Comparison of ENCODE assay signal across 8 mouse cellular contexts in genomic region chr16:45408425-45409063, GRCm38 (mm10). TPM values are rescaled to one million over a fixed set of nuclear protein-coding genes. Genes with fewer than 3 reads are reported as not detected.
A peak's percentile ranks its signal among the peaks of the same experiment; 100 is the strongest.
DNase-seq lines count a peak whose midpoint lies in the region; ATAC-seq and TF ChIP-seq lines count a peak whose summit lies in the region.

TSS of gene Cd200 (minus strand) at chr16:45409053.

- peak within 1 kb of the TSS; percentile 36 for H3K9ac ChIP-seq in ES-E14 (ENCODE audit: insufficient read depth, low read depth, low read length, poor library complexity, severe bottlenecking)
- peak within 1 kb of the TSS; percentile 96 for H3K9ac ChIP-seq in neural tube, embryonic 14.5 days (replicated peaks; ENCODE audit: low read depth, low read length)

- H3K9me3 ChIP-seq in ES-E14 (ENCODE audit: control insufficient read depth, insufficient read depth, low read depth, low read length) = no peaks in the 10 kb centered on the region
- no peaks in the 10 kb centered on the region for H3K9me3 ChIP-seq in hindbrain, embryonic 10.5 days
- no peaks in the 10 kb centered on the region for H3K9me3 ChIP-seq in neural tube, embryonic 14.5 days (ENCODE audit: control insufficient read depth, low read length)

- H3K4me2 ChIP-seq in neural tube, embryonic 14.5 days (ENCODE audit: low read depth, low read length) = peak within 1 kb of the TSS; percentile 53

- H3K36me3 ChIP-seq in ES-E14 (ENCODE audit: control insufficient read depth, insufficient read depth, low read length, poor library complexity, severe bottlenecking) = no peaks in the 10 kb centered on the region
- no peaks in the 10 kb centered on the region for H3K36me3 ChIP-seq in hindbrain, embryonic 10.5 days
- no peaks in the 10 kb centered on the region for H3K36me3 ChIP-seq in neural tube, embryonic 14.5 days (ENCODE audit: control insufficient read depth, insufficient read depth, low read length)

- peak; percentile 12 for DNase-seq in ES-E14 (ENCODE audit: low read depth, low spot score)
- DNase-seq in cerebellum, adult 9-11 months = peak; percentile 63
- DNase-seq in frontal cortex, postnatal 14 days (ENCODE audit: low spot score in 2 of 2) = peak; percentile 53
- DNase-seq in hindbrain, embryonic 10.5 days (ENCODE audit: low spot score) = peak; percentile 62
- DNase-seq in layer of hippocampus, adult 8-10 months (ENCODE audit: low spot score in 2 of 2) = peak; percentile 39 to 51
- peak; percentile 64 to 70 for DNase-seq in lung, adult 18-20 months
- DNase-seq in testis, postnatal 10 days (ENCODE audit: low spot score) = peak; percentile 65

- no peaks in the 10 kb centered on the region for H3K27me3 ChIP-seq in hindbrain, embryonic 10.5 days (ENCODE audit: insufficient read depth, poor library complexity, severe bottlenecking)
- no peaks in the 10 kb centered on the region for H3K27me3 ChIP-seq in neural tube, embryonic 14.5 days (ENCODE audit: control insufficient read depth, insufficient read depth, low read length)

- no peak within 1 kb of the TSS for H3K27ac ChIP-seq in ES-E14 (ENCODE audit: insufficient read depth, low read depth, low read length, poor library complexity, severe bottlenecking)
- peak within 1 kb of the TSS; percentile 82 for H3K27ac ChIP-seq in hindbrain, embryonic 10.5 days
- peak within 1 kb of the TSS; percentile 97 for H3K27ac ChIP-seq in neural tube, embryonic 14.5 days (ENCODE audit: low read depth, low read length)

- no peaks in the 10 kb centered on the region for H3K4me1 ChIP-seq in ES-E14 (ENCODE audit: control insufficient read depth in 2 of 2, insufficient read depth in 2 of 2, low read length in 2 of 2, poor library complexity in 1 of 2)
- H3K4me1 ChIP-seq in hindbrain, embryonic 10.5 days (replicated peaks) = peaks cover 7% of the 10 kb centered on the region; the same call in 1 of the 2 replicates
- no peaks in the 10 kb centered on the region; the same call in 1 of the 2 replicates for H3K4me1 ChIP-seq in neural tube, embryonic 14.5 days (ENCODE audit: control insufficient read depth, insufficient read depth, low read length)

- H3K4me3 ChIP-seq in ES-E14 (ENCODE audit: insufficient read depth in 1 of 2, low read depth in 1 of 2, low read length in 2 of 2, poor library complexity in 1 of 2, severe bottlenecking in 1 of 2) = peak within 1 kb of the TSS; percentile 61 to 66
- peak within 1 kb of the TSS; percentile 65 for H3K4me3 ChIP-seq in hindbrain, embryonic 10.5 days
- H3K4me3 ChIP-seq in neural tube, embryonic 14.5 days (ENCODE audit: low read depth, low read length) = peak within 1 kb of the TSS; percentile 76

- peak; percentile 98 for ATAC-seq in neural tube, embryonic 14.5 days (ENCODE audit: low read depth)

- in situ Hi-C loops in ES-E14 (cut with MboI; ENCODE audit: low sequenced_read_pairs in 2 of 2, unreplicated experiment in 2 of 2) = no loop called here

- WGBS in hindbrain, embryonic 10.5 days = under 1% methylated on average over 28 of the region's 28 CpGs
- WGBS in neural tube, embryonic 14.5 days = under 1% methylated on average over 27 of the region's 28 CpGs

TF ChIP-seq in ES-E14, 5 proteins besides CTCF, POLR2A, EP300 and RAD21:
- no peak for TF ChIP-seq HCFC1 (IDR thresholded peaks at IDR 0.05; ENCODE audit: borderline replicate concordance, insufficient read depth, low read length)
- no peak for TF ChIP-seq ZNF384 (IDR thresholded peaks at IDR 0.05; ENCODE audit: low read depth, low read length)
- no peak for TF ChIP-seq MAFK (IDR thresholded peaks at IDR 0.05; ENCODE audit: insufficient read depth, low read depth, low read length)
- TF ChIP-seq ZC3H11A (IDR thresholded peaks at IDR 0.05; ENCODE audit: borderline replicate concordance, low read depth, low read length) = no peak
- TF ChIP-seq CHD2 (IDR thresholded peaks at IDR 0.05; ENCODE audit: low read depth, low read length) = no peak

RNA-seq across cellular contexts. Expression of gene Cd200, which starts in this region (rescaled TPM):
- 1.2 and 13.3 TPM in 2 replicates for total RNA-seq in ES-E14 (2012; rRNA removed)
- polyA plus RNA-seq in hindbrain, embryonic 10.5 days (2016; fragmentation: Nextera tagmentation; extraction: Ambion mirVana) = 11.0 and 29.3 TPM in 2 replicates
- 10 to 100 TPM; 73.9 to 89.3 (median 84.1) TPM for total RNA-seq in layer of hippocampus, adult 8-10 months (2022)
- 332 and 392 TPM in 2 replicates for polyA plus RNA-seq in neural tube, embryonic 14.5 days (2014; fragmentation: Nextera tagmentation; extraction: Ambion mirVana)

Comparison
In these comparisons a context has a peak if more than half of its experiments do, and no peak if none do; other contexts are left out.
1. RNA of gene Cd200 (polyA plus RNA-seq): 332 to 392 TPM in neural tube, embryonic 14.5 days; 11.0 to 29.3 TPM in hindbrain, embryonic 10.5 days; every median in the first group is over 10 times any median in the second.
2. DNase-seq: peak in every context shown above with its lines; median percentile 67 in lung, adult 18-20 months; 65 in testis, postnatal 10 days; 63 in cerebellum, adult 9-11 months; 62 in hindbrain, embryonic 10.5 days; 53 in frontal cortex, postnatal 14 days; 45 in layer of hippocampus, adult 8-10 months; 12 in ES-E14.
3. Peak in every context shown above with its lines, with median percentiles within 50 percentile points of each other: H3K4me3 ChIP-seq.